Mouse (Mus musculus): ENCODE results near the gene Cxadr. TPM values are rescaled to one million over a fixed set of nuclear protein-coding genes. Genes with fewer than 3 reads are reported as not detected.

Gene Cxadr
- total and polyA plus RNA-seq, 2 experiments from 2014 or later: 23.3 to 37.1 TPM

- peak; percentile 74 for DNase-seq (ENCODE audit: low spot score)
- peak overlapping the region; percentile 65 for H3K4me3 ChIP-seq (ENCODE audit: low read depth, low read length)
- peaks cover 13% of the 10 kb centered on the region for H3K36me3 ChIP-seq (replicated peaks; ENCODE audit: control insufficient read depth, insufficient read depth, low read length)
- no peaks in the 10 kb centered on the region for H3K27me3 ChIP-seq (ENCODE audit: control insufficient read depth, insufficient read depth, low read length)
- under 1% methylated on average over 59 of the region's 100 CpGs for WGBS
- no peaks in the 10 kb centered on the region for H3K9me3 ChIP-seq (replicated peaks; ENCODE audit: control insufficient read depth, low read length)
- peak; percentile 68 for ATAC-seq (ENCODE audit: insufficient read depth, low read depth)
- H3K27ac ChIP-seq (ENCODE audit: low read depth): peak overlapping the region; percentile 79
- H3K4me2 ChIP-seq (ENCODE audit: low read depth, low read length): peak overlapping the region; percentile 63
- H3K4me1 ChIP-seq (ENCODE audit: control insufficient read depth, insufficient read depth): no peaks in the 10 kb centered on the region
- TF ChIP-seq EP300 (IDR thresholded peaks at IDR 0.05; ENCODE audit: low read depth) (no peak), CTCF (IDR thresholded peaks at IDR 0.05; ENCODE audit: low read depth) (no peak)
- H3K9ac ChIP-seq (replicated peaks; ENCODE audit: low read depth, low read length): peak overlapping the region; percentile 85
Measured at GRCm38 (mm10) chr16:78375821-78376691, 74.8 kb downstream of the Cxadr start.

- TF ChIP-seq CTCF (IDR thresholded peaks at IDR 0.05; ENCODE audit: low read depth): no peak
- no peak for TF ChIP-seq EP300 (IDR thresholded peaks at IDR 0.05; ENCODE audit: low read depth)
- ATAC-seq (ENCODE audit: insufficient read depth, low read depth): peak; percentile 95
- WGBS: 3% methylated on average over 47 of the region's 57 CpGs
Measured at GRCm38 (mm10) chr16:78376745-78377570, 75.7 kb downstream of the Cxadr start, which contains the start of gene Btg3. TSS of gene Btg3 (minus strand) at chr16:78377192.

GRCm38 (mm10) chr16:78378493-78378892 lies 77.2 kb downstream of the Cxadr start:
- DNase-seq (ENCODE audit: low spot score) (no peak), ATAC-seq (ENCODE audit: insufficient read depth, low read depth) (no peak)
- Histone ChIP-seq H3K9me3 (replicated peaks; ENCODE audit: control insufficient read depth, low read length) (no peaks in the 10 kb centered on the region), H3K4me1 (ENCODE audit: control insufficient read depth, insufficient read depth) (no peaks in the 10 kb centered on the region), H3K36me3 (replicated peaks; ENCODE audit: control insufficient read depth, insufficient read depth, low read length) (no peaks in the 10 kb centered on the region), H3K4me2 (ENCODE audit: low read depth, low read length) (no peak overlapping the region), H3K4me3 (ENCODE audit: low read depth, low read length) (no peak overlapping the region), H3K9ac (replicated peaks; ENCODE audit: low read depth, low read length) (no peak overlapping the region), H3K27me3 (ENCODE audit: control insufficient read depth, insufficient read depth, low read length) (no peaks in the 10 kb centered on the region), H3K27ac (ENCODE audit: low read depth) (no peak overlapping the region)
- 85% methylated on average over 5 of the region's 5 CpGs for WGBS
- no peak for TF ChIP-seq CTCF (IDR thresholded peaks at IDR 0.05; ENCODE audit: low read depth)
- no peak for TF ChIP-seq EP300 (IDR thresholded peaks at IDR 0.05; ENCODE audit: low read depth)

More at GRCm38 (mm10) chr16:78376745-78377570, 75.7 kb downstream of the Cxadr start, which contains the start of gene Btg3:
- peak within 1 kb of the TSS; percentile 65 for H3K4me3 ChIP-seq (ENCODE audit: low read depth, low read length)
- H3K27ac ChIP-seq (ENCODE audit: low read depth): peak within 1 kb of the TSS; percentile 79
- H3K27me3 ChIP-seq (ENCODE audit: control insufficient read depth, insufficient read depth, low read length): no peaks in the 10 kb centered on the region
- peak; percentile 94 for DNase-seq (ENCODE audit: low spot score)
- peaks cover 11% of the 10 kb centered on the region for H3K36me3 ChIP-seq (replicated peaks; ENCODE audit: control insufficient read depth, insufficient read depth, low read length)
- H3K9ac ChIP-seq (replicated peaks; ENCODE audit: low read depth, low read length): peak within 1 kb of the TSS; percentile 85
- H3K4me2 ChIP-seq (ENCODE audit: low read depth, low read length): peak within 1 kb of the TSS; percentile 63
- no peaks in the 10 kb centered on the region for H3K9me3 ChIP-seq (replicated peaks; ENCODE audit: control insufficient read depth, low read length)
- no peaks in the 10 kb centered on the region for H3K4me1 ChIP-seq (ENCODE audit: control insufficient read depth, insufficient read depth)

DNA sequence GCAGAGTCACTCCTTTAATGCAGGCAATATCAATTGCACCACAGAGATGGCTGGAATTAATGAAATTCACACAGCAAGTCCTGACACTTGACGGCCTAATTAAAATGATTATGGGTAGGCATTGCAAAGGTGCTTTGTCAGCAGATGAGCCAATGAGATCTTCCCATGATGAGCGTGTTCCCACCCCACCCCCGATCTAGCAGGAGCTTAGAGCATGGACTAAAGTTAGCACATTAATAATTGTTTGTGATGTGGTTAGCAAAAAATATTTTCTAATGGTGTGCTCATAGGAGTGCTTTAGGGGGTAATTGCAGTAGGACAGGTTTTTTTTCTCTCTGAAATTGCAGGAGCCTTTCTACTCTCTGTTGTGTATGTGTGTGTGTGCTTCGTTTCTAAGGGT lies 87.8 kb downstream of the Cxadr start:
- no peak overlapping the region for H3K4me3 ChIP-seq (ENCODE audit: low read depth, low read length)
- no peak overlapping the region for H3K9ac ChIP-seq (replicated peaks; ENCODE audit: low read depth, low read length)
- WGBS: 78% methylated on average over 4 of the region's 4 CpGs
- no peak overlapping the region for H3K4me2 ChIP-seq (ENCODE audit: low read depth, low read length)
- H3K27ac ChIP-seq (ENCODE audit: low read depth): no peak overlapping the region
- ATAC-seq (ENCODE audit: insufficient read depth, low read depth) (no peak), DNase-seq (ENCODE audit: low spot score) (no peak)
- H3K36me3 ChIP-seq (replicated peaks; ENCODE audit: control insufficient read depth, insufficient read depth, low read length): no peaks in the 10 kb centered on the region
- no peaks in the 10 kb centered on the region for H3K4me1 ChIP-seq (ENCODE audit: control insufficient read depth, insufficient read depth)
- no peaks in the 10 kb centered on the region for H3K27me3 ChIP-seq (ENCODE audit: control insufficient read depth, insufficient read depth, low read length)
- TF ChIP-seq CTCF (IDR thresholded peaks at IDR 0.05; ENCODE audit: low read depth) (no peak), EP300 (IDR thresholded peaks at IDR 0.05; ENCODE audit: low read depth) (no peak)
- H3K9me3 ChIP-seq (replicated peaks; ENCODE audit: control insufficient read depth, low read length): no peaks in the 10 kb centered on the region

DNA sequence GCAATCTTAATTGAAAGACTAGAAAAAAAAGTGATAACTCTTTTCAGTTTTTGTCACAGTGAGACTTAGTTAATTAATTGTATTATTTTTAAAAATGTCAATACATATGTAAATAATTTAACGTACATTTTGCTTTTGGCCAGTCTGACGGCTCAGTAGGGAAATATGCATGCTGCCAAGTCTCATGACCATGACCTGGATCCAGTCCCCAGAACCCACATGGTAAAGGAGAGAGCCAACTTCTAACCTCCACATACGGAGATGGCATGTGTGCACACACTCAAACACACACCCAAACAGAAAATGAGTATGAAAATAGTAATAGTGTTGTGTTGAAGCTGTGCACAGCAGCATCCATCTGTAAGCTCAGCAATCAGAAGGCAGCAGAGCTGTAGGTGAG lies 88.7 kb downstream of the Cxadr start:
- no peaks in the 10 kb centered on the region for H3K4me1 ChIP-seq (ENCODE audit: control insufficient read depth, insufficient read depth)
- H3K36me3 ChIP-seq (replicated peaks; ENCODE audit: control insufficient read depth, insufficient read depth, low read length): no peaks in the 10 kb centered on the region
- no peaks in the 10 kb centered on the region for H3K27me3 ChIP-seq (ENCODE audit: control insufficient read depth, insufficient read depth, low read length)
- ATAC-seq (ENCODE audit: insufficient read depth, low read depth) (no peak), DNase-seq (ENCODE audit: low spot score) (no peak)
- no peak overlapping the region for H3K4me2 ChIP-seq (ENCODE audit: low read depth, low read length)
- H3K27ac ChIP-seq (ENCODE audit: low read depth): no peak overlapping the region
- no peak overlapping the region for H3K9ac ChIP-seq (replicated peaks; ENCODE audit: low read depth, low read length)
- TF ChIP-seq CTCF (IDR thresholded peaks at IDR 0.05; ENCODE audit: low read depth) (no peak), EP300 (IDR thresholded peaks at IDR 0.05; ENCODE audit: low read depth) (no peak)
- 73% methylated on average over 3 of the region's 3 CpGs for WGBS
- no peaks in the 10 kb centered on the region for H3K9me3 ChIP-seq (replicated peaks; ENCODE audit: control insufficient read depth, low read length)
- no peak overlapping the region for H3K4me3 ChIP-seq (ENCODE audit: low read depth, low read length)

All from heart, postnatal 0 days (tissue).